Mouse (Mus musculus) cortical plate, adult 2 months (tissue): ENCODE results near the gene Tmem267. TPM values are rescaled to one million over a fixed set of nuclear protein-coding genes. Genes with fewer than 3 reads are reported as not detected.

Experiments
- H3K27ac ChIP-seq: fragments of 200-500 bp; 2 replicates; pipeline ENCODE4 v1.5.1; 2012; ENCODE audit warnings: low read length, control low read depth, inconsistent platforms; ENCODE audit not compliant: insufficient read depth
- H3K4me1 ChIP-seq: fragments of 200-500 bp; 2 replicates; pipeline ENCODE4 v1.6.1; 2011; ENCODE audit warnings: low read length; ENCODE audit not compliant: control insufficient read depth, insufficient read depth
- H3K4me3 ChIP-seq: fragments of 200-500 bp; 2 replicates; pipeline ENCODE4 v1.5.1; 2011; ENCODE audit warnings: mild to moderate bottlenecking, low read length, control low read depth; ENCODE audit not compliant: insufficient read depth
- CTCF ChIP-seq: fragments of 200-500 bp; IDR thresholded peaks from 2 replicates; pipeline ENCODE4 v1.5.1; 2011; ENCODE audit warnings: mild to moderate bottlenecking, control low read depth, low read length; ENCODE audit not compliant: insufficient read depth; ENCODE audit errors: extremely low read depth
- POLR2A ChIP-seq: fragments of 200-500 bp; IDR thresholded peaks from 2 replicates; pipeline ENCODE4 v1.6.1; 2011; ENCODE audit warnings: mild to moderate bottlenecking, low read length, control low read depth; ENCODE audit not compliant: insufficient read depth; ENCODE audit errors: extremely low read depth
- polyA plus RNA-seq: library from polyadenylated mRNA; depleted of rRNA; stranded (reverse); fragments of >200 nt; gene quantifications from 2 replicates; pipeline ENCODE4 v1.2.3, GENCODE M21; 2012; rRNA removed

Gene Tmem267
- polyA plus RNA-seq, 1 experiment, result 8.3 TPM

DNA sequence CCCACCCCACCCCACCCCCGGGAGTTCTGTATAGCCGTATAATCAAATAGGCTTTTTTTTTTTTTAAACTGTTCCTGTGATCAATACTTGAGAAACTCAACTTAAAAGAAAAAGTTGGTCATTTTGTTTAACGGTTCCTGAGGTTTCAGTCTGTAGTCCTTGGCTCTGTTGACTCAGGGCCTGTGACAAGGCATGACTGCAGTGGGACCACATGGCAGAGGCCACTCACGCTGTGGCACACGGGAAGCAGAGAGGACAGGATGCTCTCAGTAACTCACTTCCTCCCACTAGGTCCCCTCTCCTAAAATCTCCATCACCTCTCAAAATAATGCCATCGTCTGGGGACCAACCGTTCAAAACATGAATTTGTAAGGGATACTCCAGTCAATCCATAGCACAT, 153.3 kb downstream of the Tmem267 start:
- H3K27ac ChIP-seq, result no peak overlapping the region
- TF ChIP-seq CTCF (no peak), POLR2A (no peak)
- H3K4me3 ChIP-seq, result no peak overlapping the region
- no peaks in the 10 kb centered on the region; the same call in 1 of the 2 replicates for H3K4me1 ChIP-seq

DNA sequence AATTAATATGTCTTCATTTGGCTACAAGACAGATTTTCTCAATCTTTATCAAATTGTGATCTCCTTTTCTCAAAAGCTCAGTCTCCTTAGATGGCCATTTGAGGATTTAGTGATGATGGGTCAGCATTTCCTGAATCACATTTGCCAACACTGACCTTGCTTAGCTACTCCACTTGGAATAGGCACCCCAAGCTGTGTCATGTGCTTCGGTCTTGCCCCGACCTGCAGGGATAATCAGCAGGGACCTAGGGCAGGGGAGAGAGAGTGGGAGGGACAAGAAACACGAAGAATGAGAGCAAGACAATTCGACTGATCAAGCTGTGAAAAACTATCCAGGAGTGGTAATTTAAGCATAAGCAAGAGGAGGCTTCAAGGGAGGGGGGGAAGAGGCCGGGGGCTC, 156.9 kb downstream of the Tmem267 start:
- Histone ChIP-seq H3K27ac (no peak overlapping the region), H3K4me1 (peaks cover 2% of the 10 kb centered on the region), H3K4me3 (no peak overlapping the region)
- TF ChIP-seq CTCF, result no peak
- no peak for TF ChIP-seq POLR2A

DNA sequence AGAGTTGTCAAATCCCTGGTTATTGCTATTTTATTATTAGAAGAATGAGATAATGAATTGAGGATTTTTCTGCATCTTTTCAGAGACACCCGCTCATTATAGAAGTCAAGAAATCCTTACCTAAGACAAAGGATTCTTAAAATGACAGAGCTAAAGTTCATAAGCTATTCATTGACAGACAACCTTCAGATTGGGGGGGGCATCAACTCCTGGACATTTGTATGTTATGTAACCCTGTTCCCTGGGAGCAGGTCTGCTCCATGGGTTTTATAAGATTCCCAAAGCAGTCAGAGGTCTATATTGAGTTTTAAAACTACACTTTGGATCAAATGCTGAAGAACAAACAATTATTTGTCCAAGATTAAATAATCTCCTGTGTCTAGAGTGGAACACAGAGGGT, 158.7 kb downstream of the Tmem267 start:
- Histone ChIP-seq H3K4me3 (no peak overlapping the region), H3K27ac (no peak overlapping the region), H3K4me1 (peaks cover 2% of the 10 kb centered on the region)
- TF ChIP-seq POLR2A (no peak), CTCF (no peak)

DNA sequence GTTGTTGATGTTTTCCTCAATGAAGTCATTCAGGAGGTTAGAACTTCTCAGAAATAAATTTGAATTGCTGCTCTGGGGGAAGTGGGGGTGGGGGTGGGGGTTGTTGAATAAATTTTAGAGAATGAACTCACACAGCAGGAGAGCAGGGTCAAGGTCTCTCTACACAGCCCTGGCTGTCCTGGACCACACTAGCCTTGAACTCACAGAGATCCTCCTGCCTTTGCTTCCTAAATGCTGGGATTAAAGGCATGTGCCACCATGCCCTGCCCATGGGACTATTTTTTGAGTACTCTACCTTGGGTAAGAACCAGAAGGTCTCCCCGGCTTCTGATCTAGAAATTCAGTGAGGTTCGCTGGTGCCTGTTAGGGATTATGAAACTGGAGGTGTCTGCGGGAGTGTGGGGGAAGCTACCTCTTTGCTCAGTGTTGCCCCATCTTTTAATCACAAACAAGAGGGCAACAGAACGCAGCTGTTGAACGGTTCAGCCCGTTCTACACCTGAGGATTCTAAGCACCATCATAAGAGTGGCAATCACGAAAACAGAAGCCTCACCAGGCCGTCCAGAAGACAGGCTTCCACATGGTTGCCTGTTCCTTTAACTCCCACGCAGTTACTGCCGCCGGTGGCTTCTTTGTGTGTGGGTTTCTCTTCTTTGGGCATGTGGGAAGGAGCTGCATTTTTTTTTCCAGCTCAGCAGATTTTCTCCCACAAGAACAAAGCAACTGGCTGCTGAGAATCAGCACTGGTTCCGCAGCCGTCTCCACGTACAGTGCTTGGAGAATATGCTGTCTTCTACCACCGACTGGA, 161.3 kb downstream of the Tmem267 start:
- Histone ChIP-seq H3K4me1 (peaks cover 2% of the 10 kb centered on the region), H3K27ac (peak overlapping the region; percentile 26; the same call in 1 of the 2 replicates), H3K4me3 (no peak overlapping the region)
- TF ChIP-seq POLR2A, result peak; percentile 55
- TF ChIP-seq CTCF, result no peak

DNA sequence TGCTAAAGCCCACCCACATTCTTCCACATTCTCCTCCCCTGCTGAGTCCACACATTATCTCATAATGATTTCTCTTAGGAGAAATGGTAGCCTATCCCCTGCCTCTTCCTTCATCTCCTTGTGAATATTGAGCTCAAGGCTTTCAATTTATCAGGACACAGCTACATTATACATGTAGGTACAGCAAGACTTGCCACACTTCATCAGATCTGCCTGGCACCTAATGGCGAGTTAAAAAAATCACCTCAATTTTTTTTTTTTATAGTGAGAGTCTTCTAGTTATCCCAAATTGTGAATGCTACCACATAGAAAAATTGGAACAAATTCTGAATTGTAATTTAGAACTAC, 161.8 kb downstream of the Tmem267 start:
- peak overlapping the region; percentile 26; the same call in 1 of the 2 replicates for H3K27ac ChIP-seq
- H3K4me3 ChIP-seq, result no peak overlapping the region
- TF ChIP-seq POLR2A (no peak), CTCF (no peak)
- H3K4me1 ChIP-seq, result peaks cover 2% of the 10 kb centered on the region

DNA sequence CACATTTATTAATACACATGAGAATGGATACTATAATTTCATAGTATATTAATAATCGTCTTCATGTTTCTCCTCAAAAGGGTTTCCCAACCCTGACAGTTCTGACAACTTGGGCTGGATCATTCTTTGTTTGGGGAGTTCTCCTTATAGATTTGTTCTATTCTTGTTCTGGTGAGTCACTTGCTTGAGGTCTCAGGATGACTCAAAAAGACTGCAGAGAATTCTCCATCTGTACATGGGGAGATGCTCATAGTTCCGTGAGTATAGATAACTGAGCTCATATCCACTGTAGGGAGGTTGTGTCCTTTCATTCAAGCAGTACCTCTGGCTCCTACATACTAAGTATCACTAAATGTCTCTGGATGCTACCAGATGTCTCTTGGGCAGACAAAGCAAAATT, 166.9 kb downstream of the Tmem267 start:
- Histone ChIP-seq H3K4me3 (no peak overlapping the region), H3K4me1 (peaks cover 3% of the 10 kb centered on the region; the same call in 1 of the 2 replicates), H3K27ac (no peak overlapping the region)
- TF ChIP-seq CTCF (no peak), POLR2A (no peak)

DNA sequence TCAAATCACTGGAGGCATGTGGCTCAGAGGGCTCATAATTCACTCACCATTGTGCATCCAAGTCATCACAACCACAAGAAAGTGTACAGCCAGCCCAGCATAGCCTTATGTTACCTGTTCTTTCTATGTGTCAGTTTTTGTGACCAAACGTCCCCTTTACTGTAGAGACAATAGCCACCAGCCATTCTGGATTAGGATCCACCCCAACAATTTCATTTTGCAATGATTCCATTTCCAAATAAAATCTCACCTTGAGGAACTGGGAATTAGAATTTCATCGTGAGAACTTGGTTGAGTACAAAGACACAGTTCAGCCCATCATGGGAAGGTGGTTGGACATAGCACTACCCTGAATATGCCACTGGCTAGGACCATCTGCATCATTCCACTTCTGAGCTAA, 168.4 kb downstream of the Tmem267 start:
- peak overlapping the region; percentile 23; the same call in 1 of the 2 replicates for H3K27ac ChIP-seq
- peaks cover 3% of the 10 kb centered on the region; the same call in 1 of the 2 replicates for H3K4me1 ChIP-seq
- H3K4me3 ChIP-seq, result no peak overlapping the region
- no peak for TF ChIP-seq CTCF
- TF ChIP-seq POLR2A, result no peak

DNA sequence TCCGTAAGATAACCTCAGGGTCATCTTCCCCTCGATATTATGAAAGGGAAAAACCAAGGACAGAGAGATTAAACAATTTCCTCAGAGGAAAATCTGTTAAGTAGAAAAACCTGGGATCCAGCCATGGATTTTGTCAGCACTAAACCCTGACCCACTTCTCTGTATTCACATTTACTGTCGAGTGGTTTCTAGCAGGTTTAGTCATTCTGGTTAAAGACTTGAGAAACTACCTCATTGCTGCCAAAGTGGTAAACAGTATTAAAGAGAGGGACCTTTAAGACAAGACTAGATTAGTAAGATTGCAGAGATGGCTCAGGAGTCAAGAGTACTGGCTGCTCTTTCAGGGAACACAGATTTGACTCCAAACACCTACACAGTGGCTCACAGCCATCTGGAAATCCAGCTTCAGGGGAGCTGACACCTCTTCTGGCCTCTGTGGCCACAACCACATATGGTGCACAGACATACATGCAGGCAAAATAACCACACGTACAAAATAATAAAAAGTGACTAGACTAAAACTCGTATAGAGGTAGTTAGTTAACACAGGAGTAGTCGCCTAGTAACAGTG, 169.1 kb downstream of the Tmem267 start:
- TF ChIP-seq POLR2A, result no peak
- peaks cover 3% of the 10 kb centered on the region; the same call in 1 of the 2 replicates for H3K4me1 ChIP-seq

More for the DNA sequence above, 169.1 kb downstream of the Tmem267 start:
- Histone ChIP-seq H3K27ac (no peak overlapping the region), H3K4me3 (no peak overlapping the region)

Other genes with a start within 250 kb of the Tmem267 start
- gene Paip1, start 59.4 kb upstream of the Tmem267 start, polyA plus RNA-seq, result 52.6 and 54.8 TPM in 2 replicates
- gene 4833420G17Rik, start 25.3 kb upstream of the Tmem267 start, polyA plus RNA-seq, result 58.9 and 68.4 TPM in 2 replicates
- 0.84 and 2.3 TPM in 2 replicates for gene 3110070M22Rik, start 344 bp downstream of the Tmem267 start, polyA plus RNA-seq
- gene Ccl28, start 135.8 kb downstream of the Tmem267 start, polyA plus RNA-seq, result 0.17 and 0.26 TPM in 2 replicates
- 186 and 222 TPM in 2 replicates for gene Hmgcs1, start 202.3 kb downstream of the Tmem267 start, polyA plus RNA-seq